Mouse (Mus musculus): ENCODE measurements at regions not wholly inside any gene's neighbourhood (a gene's known extent, or its start where the extent isn't known, plus 50 kb on each side); places are given as distances from the start of the nearest gene placed in this dataset.

DNA sequence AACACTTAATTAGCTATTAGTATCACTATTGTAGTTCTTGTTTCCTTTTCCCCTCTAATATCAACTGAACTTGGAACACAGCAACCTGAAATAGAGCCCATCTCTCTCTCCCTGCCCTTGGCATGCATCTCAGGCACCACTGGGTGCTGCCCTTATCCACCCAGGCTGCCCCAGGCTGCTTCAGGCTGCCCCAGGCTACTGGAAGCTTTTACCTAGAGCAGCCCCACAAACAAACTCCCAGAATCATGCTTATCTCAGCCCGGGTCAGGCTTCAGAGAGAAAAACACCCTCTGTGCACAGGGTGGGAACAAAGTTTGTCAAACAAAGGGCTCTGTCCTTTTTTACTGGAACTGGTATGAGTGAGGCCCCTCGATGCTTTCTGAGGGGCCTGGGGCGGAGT is 61.0 kb upstream of the Lmo2 start:
- H3K36me3 ChIP-seq (ENCODE audit: control insufficient read depth, insufficient read depth, low read length) = no peaks in the 10 kb centered on the region
- no peak overlapping the region for H3K27ac ChIP-seq (replicated peaks; ENCODE audit: low read depth, low read length)

GRCm38 (mm10) chr2:103899713-103900112 is 58.1 kb upstream of the Lmo2 start:
- Histone ChIP-seq H3K9ac (replicated peaks; ENCODE audit: low read length) (no peak overlapping the region), H3K4me2 (ENCODE audit: low read length) (no peak overlapping the region), H3K4me1 (ENCODE audit: control insufficient read depth, insufficient read depth, low read length) (peaks cover 3% of the 10 kb centered on the region; the same call in 1 of the 2 replicates), H3K4me3 (replicated peaks; ENCODE audit: low read depth, low read length) (no peak overlapping the region), H3K9me3 (ENCODE audit: control insufficient read depth, low read length) (no peaks in the 10 kb centered on the region), H3K27ac (replicated peaks; ENCODE audit: low read depth, low read length) (no peak overlapping the region), H3K36me3 (ENCODE audit: control insufficient read depth, insufficient read depth, low read length) (no peaks in the 10 kb centered on the region), H3K27me3 (ENCODE audit: control insufficient read depth, insufficient read depth, low read length) (no peaks in the 10 kb centered on the region)
- ATAC-seq (ENCODE audit: low FRiP score, low TSS enrichment) = no peak
- no peak for DNase-seq
- WGBS = 92% methylated on average over 6 of the region's 6 CpGs

More for the DNA sequence above, 61.0 kb upstream of the Lmo2 start:
- Histone ChIP-seq H3K9me3 (ENCODE audit: control insufficient read depth, low read length) (no peaks in the 10 kb centered on the region), H3K4me2 (ENCODE audit: low read length) (no peak overlapping the region), H3K4me1 (ENCODE audit: control insufficient read depth, insufficient read depth, low read length) (no peaks in the 10 kb centered on the region), H3K4me3 (replicated peaks; ENCODE audit: low read depth, low read length) (no peak overlapping the region), H3K27me3 (ENCODE audit: control insufficient read depth, insufficient read depth, low read length) (no peaks in the 10 kb centered on the region), H3K9ac (replicated peaks; ENCODE audit: low read length) (no peak overlapping the region)
- DNase-seq (no peak), ATAC-seq (ENCODE audit: low FRiP score, low TSS enrichment) (no peak)
- WGBS = 51% methylated on average over 3 of the region's 3 CpGs

GRCm38 (mm10) chr2:103900384-103900783 is 57.4 kb upstream of the Lmo2 start:
- DNase-seq (no peak), ATAC-seq (ENCODE audit: low FRiP score, low TSS enrichment) (no peak)
- Histone ChIP-seq H3K9ac (replicated peaks; ENCODE audit: low read length) (no peak overlapping the region), H3K36me3 (ENCODE audit: control insufficient read depth, insufficient read depth, low read length) (no peaks in the 10 kb centered on the region), H3K9me3 (ENCODE audit: control insufficient read depth, low read length) (no peaks in the 10 kb centered on the region), H3K27me3 (ENCODE audit: control insufficient read depth, insufficient read depth, low read length) (no peaks in the 10 kb centered on the region), H3K27ac (replicated peaks; ENCODE audit: low read depth, low read length) (no peak overlapping the region), H3K4me1 (ENCODE audit: control insufficient read depth, insufficient read depth, low read length) (peaks cover 3% of the 10 kb centered on the region; the same call in 1 of the 2 replicates), H3K4me2 (ENCODE audit: low read length) (no peak overlapping the region), H3K4me3 (replicated peaks; ENCODE audit: low read depth, low read length) (no peak overlapping the region)
- WGBS = 62% methylated on average over 5 of the region's 5 CpGs

DNA sequence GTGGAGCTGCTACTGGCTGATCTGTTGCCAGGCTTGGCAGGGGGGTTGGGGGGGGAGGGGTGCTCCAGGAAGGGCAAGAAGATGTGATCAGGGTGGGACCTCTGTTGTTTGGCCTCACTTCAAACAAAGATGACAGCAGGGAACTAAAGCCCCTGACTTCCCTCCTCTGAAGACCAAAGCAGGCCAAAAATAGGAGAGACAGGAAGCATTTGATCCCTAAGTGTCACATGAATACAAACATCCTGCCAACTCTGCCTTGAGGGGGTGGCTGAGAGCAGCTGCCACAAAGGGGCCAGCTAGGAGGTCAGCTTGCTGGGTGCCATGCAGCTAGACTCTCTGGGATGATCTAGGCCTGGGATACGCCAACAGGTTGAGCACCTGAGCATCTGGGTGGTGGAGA is 56.3 kb upstream of the Lmo2 start:
- DNase-seq (no peak), ATAC-seq (ENCODE audit: low FRiP score, low TSS enrichment) (no peak)
- H3K27me3 ChIP-seq (ENCODE audit: control insufficient read depth, insufficient read depth, low read length) = no peaks in the 10 kb centered on the region
- H3K4me1 ChIP-seq (ENCODE audit: control insufficient read depth, insufficient read depth, low read length) = peaks cover 6% of the 10 kb centered on the region; the same call in 1 of the 2 replicates
- no peak overlapping the region for H3K4me2 ChIP-seq (ENCODE audit: low read length)
- H3K27ac ChIP-seq (replicated peaks; ENCODE audit: low read depth, low read length) = no peak overlapping the region
- H3K9me3 ChIP-seq (ENCODE audit: control insufficient read depth, low read length) = no peaks in the 10 kb centered on the region
- no peaks in the 10 kb centered on the region for H3K36me3 ChIP-seq (ENCODE audit: control insufficient read depth, insufficient read depth, low read length)
- no peak overlapping the region for H3K9ac ChIP-seq (replicated peaks; ENCODE audit: low read length)
- WGBS = 69% methylated on average over 1 of the region's 1 CpGs
- no peak overlapping the region for H3K4me3 ChIP-seq (replicated peaks; ENCODE audit: low read depth, low read length)

DNA sequence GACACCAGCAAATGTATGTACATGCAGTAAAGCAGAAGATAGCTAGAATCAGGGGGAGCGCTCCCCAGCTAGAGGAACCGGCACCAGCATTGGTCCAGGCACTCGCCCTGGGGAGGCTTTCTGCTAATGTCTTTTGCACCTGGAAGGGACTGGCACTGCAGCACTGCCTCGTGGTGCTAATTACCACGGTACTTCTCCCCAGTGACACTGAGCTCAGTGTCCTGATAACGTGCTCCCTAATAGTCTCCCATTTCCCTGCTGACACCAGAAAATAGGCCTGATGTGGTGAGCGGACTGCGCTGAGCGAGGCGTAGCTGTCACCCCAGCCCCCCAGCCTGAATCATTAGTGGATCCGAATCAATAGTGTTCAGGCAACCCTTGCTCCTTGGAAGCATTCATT is 55.0 kb upstream of the Lmo2 start:
- no peak overlapping the region for H3K27ac ChIP-seq (replicated peaks; ENCODE audit: low read depth, low read length)
- no peak overlapping the region for H3K4me2 ChIP-seq (ENCODE audit: low read length)
- ATAC-seq (ENCODE audit: low FRiP score, low TSS enrichment) = no peak
- H3K36me3 ChIP-seq (ENCODE audit: control insufficient read depth, insufficient read depth, low read length) = no peaks in the 10 kb centered on the region
- peaks cover 6% of the 10 kb centered on the region; the same call in 1 of the 2 replicates for H3K4me1 ChIP-seq (ENCODE audit: control insufficient read depth, insufficient read depth, low read length)
- no peak overlapping the region for H3K4me3 ChIP-seq (replicated peaks; ENCODE audit: low read depth, low read length)
- no peaks in the 10 kb centered on the region for H3K27me3 ChIP-seq (ENCODE audit: control insufficient read depth, insufficient read depth, low read length)
- WGBS = 64% methylated on average over 11 of the region's 11 CpGs
- no peaks in the 10 kb centered on the region for H3K9me3 ChIP-seq (ENCODE audit: control insufficient read depth, low read length)
- no peak overlapping the region for H3K9ac ChIP-seq (replicated peaks; ENCODE audit: low read length)
- DNase-seq = no peak

DNA sequence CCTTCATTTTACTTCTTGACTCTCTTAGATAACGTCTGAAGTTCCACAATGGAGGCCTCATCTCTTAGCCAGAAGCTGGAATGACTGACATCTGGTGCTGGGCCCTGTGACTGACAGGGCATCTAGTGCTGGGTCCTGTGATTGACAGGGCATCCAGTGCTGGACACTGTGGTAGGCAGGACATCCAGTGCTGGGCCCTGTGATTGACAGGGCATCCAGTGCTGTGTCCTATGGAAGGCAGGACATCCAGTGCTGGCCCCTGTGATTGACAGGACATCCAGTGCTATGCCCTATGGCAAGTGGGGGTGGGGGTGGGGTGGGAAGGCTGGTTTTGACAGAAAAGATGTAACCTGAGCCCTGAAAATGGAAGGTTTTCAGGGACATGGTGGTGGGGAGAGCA is 52.1 kb upstream of the Lmo2 start:
- no peak overlapping the region for H3K4me3 ChIP-seq (replicated peaks; ENCODE audit: low read depth, low read length)
- H3K27me3 ChIP-seq (ENCODE audit: control insufficient read depth, insufficient read depth, low read length) = no peaks in the 10 kb centered on the region
- H3K4me2 ChIP-seq (ENCODE audit: low read length) = no peak overlapping the region
- H3K9me3 ChIP-seq (ENCODE audit: control insufficient read depth, low read length) = no peaks in the 10 kb centered on the region
- H3K4me1 ChIP-seq (ENCODE audit: control insufficient read depth, insufficient read depth, low read length) = peaks cover 6% of the 10 kb centered on the region; the same call in 1 of the 2 replicates
- WGBS = 73% methylated on average over 1 of the region's 1 CpGs
- H3K27ac ChIP-seq (replicated peaks; ENCODE audit: low read depth, low read length) = no peak overlapping the region
- H3K9ac ChIP-seq (replicated peaks; ENCODE audit: low read length) = no peak overlapping the region
- H3K36me3 ChIP-seq (ENCODE audit: control insufficient read depth, insufficient read depth, low read length) = no peaks in the 10 kb centered on the region
- ATAC-seq (ENCODE audit: low FRiP score, low TSS enrichment) (no peak), DNase-seq (no peak)

DNA sequence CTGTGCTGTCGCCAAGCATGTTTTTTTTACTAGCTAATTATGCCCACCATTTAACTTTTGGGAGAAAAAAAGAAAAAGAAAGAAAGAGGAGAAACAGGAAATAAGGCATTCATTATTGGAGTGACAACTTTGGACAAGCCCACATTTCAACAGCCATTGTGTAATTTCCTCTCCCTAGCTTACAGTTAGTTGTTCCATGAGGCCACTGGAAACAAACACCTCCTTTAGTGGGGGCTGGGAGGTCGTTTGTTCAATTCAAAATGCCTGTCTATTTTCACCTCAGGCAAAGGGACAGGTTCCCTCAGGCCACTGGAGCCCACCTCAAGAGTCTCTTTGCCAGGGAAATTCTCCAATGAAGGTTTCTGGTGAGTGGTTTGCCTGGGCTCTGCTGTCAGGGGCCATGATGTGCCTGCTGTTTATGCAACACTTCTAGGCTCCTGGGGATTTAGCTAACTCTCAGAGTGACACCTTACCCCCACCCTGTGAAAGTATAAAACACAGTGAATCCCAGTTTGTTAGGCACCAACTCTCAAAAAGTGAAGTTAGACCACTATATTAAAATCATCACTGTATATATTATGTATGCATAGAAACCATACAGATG is 51.1 kb upstream of the Lmo2 start:
- Histone ChIP-seq H3K27ac (replicated peaks; ENCODE audit: low read depth, low read length) (no peak overlapping the region), H3K4me1 (ENCODE audit: control insufficient read depth, insufficient read depth, low read length) (peaks cover 6% of the 10 kb centered on the region; the same call in 1 of the 2 replicates), H3K36me3 (ENCODE audit: control insufficient read depth, insufficient read depth, low read length) (no peaks in the 10 kb centered on the region), H3K27me3 (ENCODE audit: control insufficient read depth, insufficient read depth, low read length) (no peaks in the 10 kb centered on the region), H3K9me3 (ENCODE audit: control insufficient read depth, low read length) (no peaks in the 10 kb centered on the region), H3K9ac (replicated peaks; ENCODE audit: low read length) (no peak overlapping the region), H3K4me3 (replicated peaks; ENCODE audit: low read depth, low read length) (no peak overlapping the region), H3K4me2 (ENCODE audit: low read length) (no peak overlapping the region)
- DNase-seq (no peak), ATAC-seq (ENCODE audit: low FRiP score, low TSS enrichment) (no peak)
- WGBS = 52% methylated on average over 2 of the region's 2 CpGs
